Mouse (Mus musculus) testis, postnatal 10 days (tissue): Measurements from ENCODE around the gene Egln1.

Source experiments
- DNase-seq: peaks from one replicate; pipeline ENCODE4 v3.0.0; 2021; ENCODE audit warnings: low spot score

The Egln1 gene

GRCm38 (mm10) chr8:124949209-124950068 lies at the start of gene Egln1:
Egln1 (minus strand) TSS chr8:124949324.
- DNase-seq, result peak; percentile 80

- no peak for DNase-seq
These were observed 46.7 kb upstream of the Egln1 start for GRCm38 (mm10) chr8:124995776-124996175.

GRCm38 (mm10) chr8:124991668-124991926 lies 42.5 kb upstream of the Egln1 start:
- DNase-seq, result no peak

GRCm38 (mm10) chr8:124990923-124991667 lies 42.0 kb upstream of the Egln1 start:
- DNase-seq, result no peak

GRCm38 (mm10) chr8:124980828-124981227 lies 31.7 kb upstream of the Egln1 start:
- DNase-seq, result no peak

GRCm38 (mm10) chr8:124980036-124980435 lies 30.9 kb upstream of the Egln1 start:
- DNase-seq, result no peak

GRCm38 (mm10) chr8:124978026-124978425 lies 28.9 kb upstream of the Egln1 start:
- DNase-seq, result no peak

GRCm38 (mm10) chr8:124976211-124976610 lies 27.1 kb upstream of the Egln1 start:
- no peak for DNase-seq

- DNase-seq, result no peak
These were observed 25.1 kb upstream of the Egln1 start for GRCm38 (mm10) chr8:124974254-124974653.

GRCm38 (mm10) chr8:124973221-124973620 lies 24.1 kb upstream of the Egln1 start:
- DNase-seq, result no peak

- DNase-seq, result no peak
These were observed 21.3 kb upstream of the Egln1 start for GRCm38 (mm10) chr8:124970312-124970933.

GRCm38 (mm10) chr8:124964966-124965365 lies 15.8 kb upstream of the Egln1 start:
- DNase-seq, result no peak

- no peak for DNase-seq
These were observed 14.1 kb upstream of the Egln1 start for GRCm38 (mm10) chr8:124963246-124963645.

GRCm38 (mm10) chr8:124960226-124960880 lies 11.2 kb upstream of the Egln1 start:
- no peak for DNase-seq

GRCm38 (mm10) chr8:124959462-124960225 lies 10.5 kb upstream of the Egln1 start:
- no peak for DNase-seq

- no peak for DNase-seq
These were observed 5.5 kb upstream of the Egln1 start for GRCm38 (mm10) chr8:124954572-124955082.

GRCm38 (mm10) chr8:124953188-124953587 lies 4.1 kb upstream of the Egln1 start:
- no peak for DNase-seq

- DNase-seq, result no peak
These were observed 1.7 kb upstream of the Egln1 start for GRCm38 (mm10) chr8:124950865-124951264.

- DNase-seq, result no peak
These were observed 939 bp upstream of the Egln1 start for GRCm38 (mm10) chr8:124950069-124950456.

GRCm38 (mm10) chr8:124948733-124949111 lies 402 bp downstream of the Egln1 start:
- peak; percentile 55 for DNase-seq
